Mouse (Mus musculus) kidney, postnatal 14 days (tissue): ENCODE results near the gene Gtpbp8.

Source experiments
- DNase-seq: peaks from one replicate; pipeline ENCODE4 v3.0.0; 2022; ENCODE audit warnings: mixed read lengths

The Gtpbp8 gene

DNA sequence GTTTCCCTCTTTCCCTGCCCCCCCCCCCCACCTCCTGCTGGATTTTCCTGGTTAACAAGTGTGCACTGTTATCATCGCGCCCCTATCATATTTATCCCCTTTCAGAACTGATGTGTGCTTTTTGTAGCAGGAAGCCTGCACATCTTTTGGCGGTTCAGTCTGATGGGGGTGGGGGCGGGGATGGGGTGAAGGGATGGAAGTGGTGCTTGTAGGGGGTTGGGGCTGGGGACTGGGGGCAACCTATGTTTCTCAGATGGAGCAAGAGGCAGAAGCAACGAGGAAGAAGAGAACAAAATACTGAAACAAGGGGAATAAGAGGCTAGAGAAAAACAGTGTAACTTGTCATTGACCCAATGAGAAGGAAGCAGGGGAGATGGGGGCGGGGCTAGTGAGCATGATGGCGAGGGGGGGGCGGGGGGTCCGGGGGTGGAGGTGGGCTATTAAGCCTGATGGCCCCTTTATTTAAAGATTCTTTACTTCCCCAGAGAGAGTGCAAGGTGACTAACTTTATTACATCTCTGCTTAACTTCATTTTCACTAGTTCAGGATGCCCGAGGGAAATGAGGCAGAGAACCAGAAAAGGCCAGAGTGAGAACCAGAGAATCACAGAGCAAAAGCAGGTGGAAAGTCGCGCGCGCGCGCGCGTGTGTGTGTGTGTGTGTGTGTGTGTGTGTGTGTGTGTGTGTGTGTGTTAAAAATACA, 58.3 kb downstream of the Gtpbp8 start:
- no peak for DNase-seq

DNA sequence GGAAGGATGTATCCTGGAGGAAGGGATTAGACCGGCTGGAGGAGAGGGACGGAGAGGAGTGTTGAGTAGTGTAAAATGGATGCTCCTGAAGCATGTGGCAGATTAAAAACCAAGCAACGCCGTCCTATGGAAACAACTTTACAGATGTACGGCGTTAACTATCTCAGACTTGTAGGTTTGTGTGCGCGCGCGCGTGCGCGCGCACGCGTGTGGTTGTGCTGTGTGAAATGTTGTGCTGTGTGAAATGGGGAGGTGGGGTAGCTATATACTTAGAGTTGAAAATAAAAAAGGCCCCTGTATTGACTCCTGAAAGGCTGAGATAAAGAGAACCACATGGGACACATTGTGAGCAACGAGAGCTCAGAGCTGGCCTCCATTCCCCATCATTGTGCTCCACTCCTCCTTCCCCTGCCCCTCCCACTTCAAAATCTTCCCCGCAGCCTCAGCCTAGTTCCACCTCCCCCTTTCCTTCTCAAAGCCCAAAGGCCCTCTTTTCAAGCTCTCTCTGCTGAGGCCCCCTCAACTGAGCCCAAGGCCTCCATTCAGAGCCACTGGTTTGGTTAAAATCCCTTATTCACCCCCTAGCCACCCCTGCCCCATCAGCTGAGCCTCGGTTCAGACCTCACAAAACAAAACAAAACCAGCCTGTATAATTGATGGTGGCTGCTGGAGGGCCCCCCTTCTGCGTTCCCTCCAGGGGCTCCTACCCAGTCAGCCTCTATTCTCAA, 59.0 kb downstream of the Gtpbp8 start:
- DNase-seq: no peak
